Mouse (Mus musculus): Measurements from ENCODE around the gene Rbfox3.
A peak's percentile ranks its signal among the peaks of the same experiment; 100 is the strongest.

The Rbfox3 gene

GRCm38 (mm10) chr11:118583573-118583972 is 327.8 kb downstream of the Rbfox3 start:
- no peak for DNase-seq

GRCm38 (mm10) chr11:118581019-118581418 is 330.4 kb downstream of the Rbfox3 start:
- no peak for DNase-seq

GRCm38 (mm10) chr11:118579622-118580021 is 331.8 kb downstream of the Rbfox3 start:
- no peak for DNase-seq

- DNase-seq = no peak
Observed at GRCm38 (mm10) chr11:118577271-118577670, 334.1 kb downstream of the Rbfox3 start.

- no peak for DNase-seq
Observed at GRCm38 (mm10) chr11:118576611-118577010, 334.8 kb downstream of the Rbfox3 start.

GRCm38 (mm10) chr11:118574418-118574817 is 337.0 kb downstream of the Rbfox3 start:
- DNase-seq = no peak

GRCm38 (mm10) chr11:118573569-118573968 is 337.8 kb downstream of the Rbfox3 start:
- DNase-seq = peak; percentile 42 to 56

- DNase-seq = no peak
Observed at GRCm38 (mm10) chr11:118573000-118573399, 338.4 kb downstream of the Rbfox3 start.

- DNase-seq = no peak
Observed at GRCm38 (mm10) chr11:118570164-118570563, 341.2 kb downstream of the Rbfox3 start.

GRCm38 (mm10) chr11:118569571-118570062 is 341.8 kb downstream of the Rbfox3 start:
- DNase-seq = no peak

- DNase-seq = no peak
Observed at GRCm38 (mm10) chr11:118563877-118564276, 347.5 kb downstream of the Rbfox3 start.

GRCm38 (mm10) chr11:118562847-118563246 is 348.6 kb downstream of the Rbfox3 start:
- no peak for DNase-seq

GRCm38 (mm10) chr11:118558193-118558592 is 353.2 kb downstream of the Rbfox3 start:
- DNase-seq = no peak

- no peak for DNase-seq
Observed at GRCm38 (mm10) chr11:118555631-118556030, 355.8 kb downstream of the Rbfox3 start.

- DNase-seq = no peak
Observed at GRCm38 (mm10) chr11:118554542-118554941, 356.9 kb downstream of the Rbfox3 start.

- no peak for DNase-seq
Observed at GRCm38 (mm10) chr11:118553926-118554325, 357.5 kb downstream of the Rbfox3 start.

GRCm38 (mm10) chr11:118553001-118553400 is 358.4 kb downstream of the Rbfox3 start:
- DNase-seq = no peak

- no peak for DNase-seq
Observed at GRCm38 (mm10) chr11:118552478-118552877, 358.9 kb downstream of the Rbfox3 start.

- no peak for DNase-seq
Observed at GRCm38 (mm10) chr11:118551705-118552104, 359.7 kb downstream of the Rbfox3 start.

- peak in 1 of 2 experiments; percentile 4 for DNase-seq
Observed at GRCm38 (mm10) chr11:118550773-118551520, 360.4 kb downstream of the Rbfox3 start.

- no peak for DNase-seq
Observed at GRCm38 (mm10) chr11:118548242-118548641, 363.2 kb downstream of the Rbfox3 start.

- DNase-seq = no peak
Observed at GRCm38 (mm10) chr11:118546269-118546668, 365.1 kb downstream of the Rbfox3 start.

- DNase-seq = no peak
Observed at GRCm38 (mm10) chr11:118545690-118546089, 365.7 kb downstream of the Rbfox3 start.

GRCm38 (mm10) chr11:118544564-118544963 is 366.8 kb downstream of the Rbfox3 start:
- no peak for DNase-seq

GRCm38 (mm10) chr11:118542906-118543305 is 368.5 kb downstream of the Rbfox3 start:
- no peak for DNase-seq

Data from B cell, adult 2 months (primary cell).